In the genomic region with DNA sequence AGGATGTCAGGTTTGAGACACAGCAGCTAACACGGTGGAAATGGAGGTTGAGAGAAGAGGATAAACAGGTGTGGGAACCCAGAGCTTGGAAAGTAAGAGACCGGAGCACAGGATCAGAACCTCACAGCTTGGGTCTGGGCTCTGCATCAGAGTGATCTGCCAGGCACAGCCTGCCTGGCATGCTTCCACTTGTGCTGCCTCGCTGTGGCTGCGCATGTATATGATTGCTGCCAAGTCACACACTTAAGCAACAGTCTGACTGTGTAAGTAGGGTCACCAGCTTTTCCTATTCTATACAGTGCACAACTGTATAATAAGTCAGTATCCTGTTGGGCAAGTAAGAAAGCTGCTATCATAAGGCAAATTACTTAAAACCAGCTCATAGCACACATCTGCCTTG, we compare ENCODE assay signal across 13 mouse cellular contexts.
DNase-seq lines count a peak whose midpoint lies in the region; ATAC-seq and TF ChIP-seq lines count a peak whose summit lies in the region.
"Had no signal": no experiment of that assay in that cellular context is flagged by ENCODE, and none has a peak within 500 bp of the region (broad histone marks: within the 10 kb centered on the region; RNA-seq: fewer than 3 reads in every experiment).

No protein-coding gene starts in this region.

- peak; percentile 48; the same call in 1 of the 2 replicates for ATAC-seq in forebrain, embryonic 14.5 days
- ATAC-seq in forebrain, embryonic 11.5 days (replicated peaks; ENCODE audit: low FRiP score) = no peak
- ATAC-seq: midbrain, embryonic 16.5 days had no signal

- no peaks in the 10 kb centered on the region for H3K9me3 ChIP-seq in forebrain, embryonic 14.5 days (replicated peaks; ENCODE audit: control insufficient read depth, low read length)
- H3K9me3 ChIP-seq in forebrain, embryonic 11.5 days (ENCODE audit: control insufficient read depth, low read length) = no peaks in the 10 kb centered on the region

- no peak overlapping the region for H3K27ac ChIP-seq in forebrain, embryonic 14.5 days (ENCODE audit: low read depth, low read length)
- H3K27ac ChIP-seq in forebrain, embryonic 11.5 days (ENCODE audit: low read depth, low read length) = no peak overlapping the region
- no peak overlapping the region for H3K27ac ChIP-seq in left cerebral cortex, adult 2 months

- H3K4me2 ChIP-seq in forebrain, embryonic 14.5 days (ENCODE audit: low read length) = no peak overlapping the region
- no peak overlapping the region for H3K4me2 ChIP-seq in forebrain, embryonic 11.5 days (ENCODE audit: low read depth, low read length, severe bottlenecking)

- intact Hi-C loops in left cerebral cortex, adult 2 months (cut with DNase I) = no loop called here
- intact Hi-C loops in left cerebral cortex, postnatal 25 days (cut with DNase I) = no loop called here

- 71% methylated on average over 4 of the region's 4 CpGs for WGBS in forebrain, embryonic 14.5 days
- 92% methylated on average over 4 of the region's 4 CpGs for WGBS in forebrain, embryonic 11.5 days

- no peak for TF ChIP-seq CTCF in left cerebral cortex, adult 2 months (IDR thresholded peaks at IDR 0.05)

- H3K9ac ChIP-seq in forebrain, embryonic 14.5 days (ENCODE audit: low read length) = no peak overlapping the region
- H3K9ac ChIP-seq in forebrain, embryonic 11.5 days (ENCODE audit: low read length) = no peak overlapping the region

- peaks cover 16% of the 10 kb centered on the region for H3K4me1 ChIP-seq in forebrain, embryonic 14.5 days (ENCODE audit: control insufficient read depth, insufficient read depth, low read length)
- peaks cover 5% of the 10 kb centered on the region for H3K4me1 ChIP-seq in forebrain, embryonic 11.5 days (replicated peaks; ENCODE audit: control insufficient read depth, insufficient read depth, low read length)

- H3K27me3 ChIP-seq in forebrain, embryonic 14.5 days (replicated peaks; ENCODE audit: control insufficient read depth, insufficient read depth, low read length) = no peaks in the 10 kb centered on the region
- H3K27me3 ChIP-seq in forebrain, embryonic 11.5 days (ENCODE audit: control insufficient read depth, insufficient read depth, low read length) = no peaks in the 10 kb centered on the region

- no peaks in the 10 kb centered on the region for H3K36me3 ChIP-seq in forebrain, embryonic 14.5 days (ENCODE audit: control insufficient read depth, insufficient read depth, low read length)
- no peaks in the 10 kb centered on the region for H3K36me3 ChIP-seq in forebrain, embryonic 11.5 days (ENCODE audit: control insufficient read depth, insufficient read depth, low read length)

- no peak overlapping the region for H3K4me3 ChIP-seq in forebrain, embryonic 14.5 days (ENCODE audit: low read depth, low read length)
- no peak overlapping the region for H3K4me3 ChIP-seq in forebrain, embryonic 11.5 days (ENCODE audit: low read depth, low read length)
- no peak overlapping the region for H3K4me3 ChIP-seq in left cerebral cortex, adult 2 months

- peak; percentile 58 for DNase-seq in forebrain, embryonic 14.5 days (ENCODE audit: low spot score)
- DNase-seq in forebrain, embryonic 11.5 days (ENCODE audit: low spot score) = no peak
- peak; percentile 25 to 28 for DNase-seq in left cerebral cortex, adult 18-20 months (ENCODE audit: low spot score in 2 of 2)
- DNase-seq in left cerebral cortex, adult 2 months (ENCODE audit: extremely low spot score in 1 of 2, low spot score in 2 of 2) = no peak
- peak; percentile 36 to 58 for DNase-seq in cerebellum, adult 18-20 months
- DNase-seq in left cerebral cortex, postnatal 25 days (ENCODE audit: low spot score in 2 of 2) = peak; percentile 13 to 50
- no peak for DNase-seq in spleen, postnatal 14 days (ENCODE audit: low spot score in 2 of 2)
- DNase-seq in thymus, postnatal 14 days = no peak
- DNase-seq: adrenal gland, adult 2 months; kidney, postnatal 4 days; lung, postnatal 14 days; thymus, adult 18-20 months had no signal

Comparison
In these comparisons a context has a peak if more than half of its experiments do, and no peak if none do; other contexts are left out.
1. DNase-seq: peak in forebrain, embryonic 14.5 days (single experiment), left cerebral cortex, adult 18-20 months (2 of 2), cerebellum, adult 18-20 months (2 of 2) and left cerebral cortex, postnatal 25 days (2 of 2); none in forebrain, embryonic 11.5 days (single experiment), left cerebral cortex, adult 2 months (0 of 2), spleen, postnatal 14 days (0 of 2) and thymus, postnatal 14 days (single experiment).